28 mouse cellular contexts compared by ENCODE assay signal in the genomic region with DNA sequence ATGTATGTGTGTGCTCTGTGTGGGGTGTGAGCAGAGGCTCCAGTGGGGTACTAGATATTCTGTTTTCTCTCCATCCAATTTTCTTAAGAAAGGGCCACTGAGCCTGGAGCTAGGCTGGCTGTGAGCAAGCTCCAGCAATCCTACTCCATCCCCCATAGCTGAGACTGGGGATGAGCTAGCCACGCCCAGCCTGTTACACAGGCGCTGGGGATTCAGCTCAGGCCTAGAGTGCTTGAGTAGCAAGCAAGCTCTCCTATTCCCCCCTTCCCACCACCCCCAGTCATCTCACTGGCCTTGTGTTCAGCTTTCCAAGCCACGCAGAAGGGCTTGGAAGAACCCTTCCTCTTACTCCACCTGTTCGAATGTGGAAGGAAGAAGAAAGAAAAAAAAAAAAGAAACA. TPM values are rescaled to one million over a fixed set of nuclear protein-coding genes. Genes with fewer than 3 reads are reported as not detected.
"Had no signal": no experiment of that assay in that cellular context is flagged by ENCODE, and none has a peak within 500 bp of the region (broad histone marks: within the 10 kb centered on the region; RNA-seq: fewer than 3 reads in every experiment).

No protein-coding gene starts in this region.

- H3K4me2 ChIP-seq: heart, embryonic 11.5 days; heart, embryonic 13.5 days; heart, embryonic 15.5 days; hindbrain, embryonic 12.5 days; hindbrain, embryonic 14.5 days; intestine, embryonic 15.5 days; limb, embryonic 13.5 days; limb, embryonic 15.5 days; liver, embryonic 12.5 days had no signal

- H3K9me3 ChIP-seq: heart, embryonic 13.5 days; heart, embryonic 15.5 days; hindbrain, embryonic 10.5 days; hindbrain, embryonic 12.5 days; intestine, embryonic 15.5 days; limb, embryonic 13.5 days; limb, embryonic 15.5 days; liver, embryonic 12.5 days had no signal

- H3K4me3 ChIP-seq: gastrocnemius, adult 2 months; heart, adult 2 months; heart, embryonic 13.5 days; heart, embryonic 15.5 days; hindbrain, embryonic 10.5 days; hindbrain, embryonic 12.5 days; intestine, embryonic 15.5 days; layer of hippocampus, adult 2 months; limb, embryonic 13.5 days; limb, embryonic 15.5 days; liver, embryonic 12.5 days had no signal

- H3K27ac ChIP-seq: gastrocnemius, adult 2 months; heart, adult 2 months; heart, embryonic 13.5 days; heart, embryonic 15.5 days; hindbrain, embryonic 10.5 days; hindbrain, embryonic 12.5 days; hindbrain, embryonic 14.5 days; intestine, embryonic 15.5 days; layer of hippocampus, adult 2 months; limb, embryonic 13.5 days; limb, embryonic 15.5 days; liver, embryonic 12.5 days; liver, embryonic 14.5 days had no signal

- DNase-seq: gastrocnemius, adult 2 months; gastrocnemius, postnatal 10 days; gastrocnemius, postnatal 25 days; heart, adult 2 months; heart, postnatal 14 days; heart, postnatal 4 days; kidney, adult 18-20 months; kidney, adult 8-10 months; kidney, postnatal 10 days; kidney, postnatal 25 days; kidney, postnatal 4 days; layer of hippocampus, postnatal 36 days; left cerebral cortex, postnatal 4 days had no signal

- H3K27me3 ChIP-seq: heart, embryonic 13.5 days; intestine, embryonic 15.5 days; limb, embryonic 15.5 days had no signal

- H3K4me1 ChIP-seq: heart, embryonic 13.5 days; heart, embryonic 15.5 days; hindbrain, embryonic 12.5 days; liver, embryonic 12.5 days had no signal

- ATAC-seq: hindbrain, embryonic 16.5 days; inflammation-experienced regulatory T-cells, adult 6 months; intestine, embryonic 15.5 days; intestine, postnatal 0 days; liver, embryonic 12.5 days had no signal

- H3K9ac ChIP-seq: heart, embryonic 13.5 days; heart, embryonic 15.5 days; hindbrain, embryonic 12.5 days; hindbrain, embryonic 14.5 days; intestine, embryonic 15.5 days; limb, embryonic 13.5 days; limb, embryonic 15.5 days; liver, embryonic 12.5 days; liver, embryonic 14.5 days had no signal

- H3K36me3 ChIP-seq: heart, embryonic 13.5 days; heart, embryonic 15.5 days; hindbrain, embryonic 10.5 days; hindbrain, embryonic 12.5 days; liver, embryonic 12.5 days had no signal

RNA-seq across cellular contexts. Expression of a gene that starts 7.2 kb away (rescaled TPM):
- polyA plus RNA-seq: inflammation-experienced regulatory T-cells, adult 6 months had no signal
